Mouse (Mus musculus): ENCODE results near the gene Nfkbib. TPM values are rescaled to one million over a fixed set of nuclear protein-coding genes. Genes with fewer than 3 reads are reported as not detected.

The Nfkbib gene
- polyA plus RNA-seq, 1 experiment, result 37.9 TPM

DNA sequence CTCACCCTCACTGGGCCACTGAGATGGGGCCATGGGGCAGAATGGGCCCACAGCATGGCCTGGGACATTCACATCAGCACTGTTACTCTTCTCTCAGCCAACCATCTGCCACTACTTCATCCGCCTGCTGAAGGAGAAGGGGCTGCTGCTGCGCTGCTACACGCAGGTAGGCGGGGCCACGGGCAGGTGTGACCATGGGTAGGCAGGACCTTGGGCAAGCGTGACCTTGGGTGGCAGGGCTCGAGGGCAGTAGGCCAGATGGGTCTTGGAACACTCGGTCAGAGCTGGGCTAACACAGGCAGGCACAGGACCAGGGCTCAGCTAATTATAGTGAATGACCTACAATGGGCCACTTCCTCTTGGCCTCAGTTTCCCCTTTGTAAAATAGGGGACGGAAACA, 11.5 kb upstream of the Nfkbib start:
- TF ChIP-seq POLR2A (IDR thresholded peaks at IDR 0.05; ENCODE audit: low read depth, low read length) (no peak), CTCF (conservative IDR thresholded peaks at IDR 0.05; ENCODE audit: insufficient read depth, insufficient read length, low read depth, low read length) (no peak)
- WGBS, result 82% methylated on average over 9 of the region's 9 CpGs
- H3K36me3 ChIP-seq (ENCODE audit: control insufficient read depth, insufficient read depth, low read length), result no peaks in the 10 kb centered on the region
- no peak for DNase-seq
- H3K27ac ChIP-seq (ENCODE audit: insufficient read depth, low read depth, low read length), result no peak overlapping the region
- no peaks in the 10 kb centered on the region for H3K27me3 ChIP-seq (replicated peaks; ENCODE audit: control insufficient read depth, insufficient read depth, low read length)
- H3K4me3 ChIP-seq (ENCODE audit: insufficient read depth, low read depth, low read length), result no peak overlapping the region
- H3K4me1 ChIP-seq (ENCODE audit: control insufficient read depth, insufficient read depth, low read length), result no peaks in the 10 kb centered on the region

DNA sequence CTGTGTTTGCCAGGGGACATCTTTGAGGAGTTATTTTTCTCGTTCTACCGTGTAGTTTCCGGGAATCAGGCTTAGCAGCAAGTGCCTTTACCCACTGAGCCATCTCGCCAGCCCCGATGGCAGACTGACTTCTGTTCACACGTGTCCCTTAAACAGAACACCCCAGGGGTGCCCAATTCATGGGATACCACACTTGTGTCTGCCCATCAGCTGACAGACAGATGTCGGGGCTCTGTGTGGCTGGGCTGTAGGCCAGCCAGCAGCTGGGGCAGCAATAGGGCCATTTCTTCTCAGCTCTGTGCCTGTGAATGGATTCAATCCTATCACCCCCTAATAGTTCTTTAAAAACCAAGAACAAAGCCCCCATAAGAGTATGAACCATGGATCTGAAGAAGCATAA, 7.8 kb upstream of the Nfkbib start:
- 86% methylated on average over 7 of the region's 7 CpGs for WGBS
- Histone ChIP-seq H3K4me3 (ENCODE audit: insufficient read depth, low read depth, low read length) (no peak overlapping the region), H3K27me3 (replicated peaks; ENCODE audit: control insufficient read depth, insufficient read depth, low read length) (no peaks in the 10 kb centered on the region), H3K27ac (ENCODE audit: insufficient read depth, low read depth, low read length) (no peak overlapping the region), H3K36me3 (ENCODE audit: control insufficient read depth, insufficient read depth, low read length) (no peaks in the 10 kb centered on the region), H3K4me1 (ENCODE audit: control insufficient read depth, insufficient read depth, low read length) (no peaks in the 10 kb centered on the region)
- DNase-seq, result no peak
- TF ChIP-seq POLR2A (IDR thresholded peaks at IDR 0.05; ENCODE audit: low read depth, low read length), result no peak

DNA sequence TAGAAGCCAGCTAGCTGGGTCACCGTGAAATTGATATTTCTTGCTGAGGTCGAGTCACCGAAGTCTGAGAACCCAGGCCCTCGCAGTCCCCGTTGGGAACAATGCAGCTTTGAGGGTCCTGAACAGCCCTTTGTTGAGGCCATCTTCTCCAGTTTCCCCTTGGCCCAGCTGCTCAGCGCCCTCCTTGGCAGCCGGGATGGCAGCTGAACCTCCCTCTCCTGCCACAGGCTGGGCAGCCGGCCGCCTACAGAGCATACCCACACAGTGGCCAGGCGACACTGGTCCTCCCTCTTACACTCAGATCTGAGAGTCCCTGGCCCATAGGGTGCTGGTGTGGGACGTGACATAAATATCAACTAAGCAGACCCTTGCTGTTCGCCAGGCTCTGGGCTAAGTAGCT, 6.9 kb upstream of the Nfkbib start:
- Histone ChIP-seq H3K27ac (ENCODE audit: insufficient read depth, low read depth, low read length) (no peak overlapping the region), H3K4me1 (ENCODE audit: control insufficient read depth, insufficient read depth, low read length) (no peaks in the 10 kb centered on the region), H3K36me3 (ENCODE audit: control insufficient read depth, insufficient read depth, low read length) (no peaks in the 10 kb centered on the region), H3K27me3 (replicated peaks; ENCODE audit: control insufficient read depth, insufficient read depth, low read length) (no peaks in the 10 kb centered on the region), H3K4me3 (ENCODE audit: insufficient read depth, low read depth, low read length) (no peak overlapping the region)
- TF ChIP-seq POLR2A (IDR thresholded peaks at IDR 0.05; ENCODE audit: low read depth, low read length) (no peak), CTCF (conservative IDR thresholded peaks at IDR 0.05; ENCODE audit: insufficient read depth, insufficient read length, low read depth, low read length) (no peak)
- 78% methylated on average over 12 of the region's 12 CpGs for WGBS
- no peak for DNase-seq

GRCm38 (mm10) chr7:28773163-28773562, 5.9 kb upstream of the Nfkbib start:
- no peaks in the 10 kb centered on the region for H3K27me3 ChIP-seq (replicated peaks; ENCODE audit: control insufficient read depth, insufficient read depth, low read length)
- H3K36me3 ChIP-seq (ENCODE audit: control insufficient read depth, insufficient read depth, low read length), result no peaks in the 10 kb centered on the region
- H3K4me1 ChIP-seq (ENCODE audit: control insufficient read depth, insufficient read depth, low read length), result no peaks in the 10 kb centered on the region
- 56% methylated on average over 3 of the region's 3 CpGs for WGBS
- H3K27ac ChIP-seq (ENCODE audit: insufficient read depth, low read depth, low read length), result no peak overlapping the region
- TF ChIP-seq CTCF (conservative IDR thresholded peaks at IDR 0.05; ENCODE audit: insufficient read depth, insufficient read length, low read depth, low read length), result no peak
- no peak for TF ChIP-seq POLR2A (IDR thresholded peaks at IDR 0.05; ENCODE audit: low read depth, low read length)
- no peak overlapping the region for H3K4me3 ChIP-seq (ENCODE audit: insufficient read depth, low read depth, low read length)
- DNase-seq, result no peak

- H3K27me3 ChIP-seq (replicated peaks; ENCODE audit: control insufficient read depth, insufficient read depth, low read length), result no peaks in the 10 kb centered on the region
- no peaks in the 10 kb centered on the region for H3K36me3 ChIP-seq (ENCODE audit: control insufficient read depth, insufficient read depth, low read length)
- DNase-seq, result peak; percentile 27
- peaks cover 5% of the 10 kb centered on the region; the same call in 1 of the 2 replicates for H3K4me1 ChIP-seq (ENCODE audit: control insufficient read depth, insufficient read depth, low read length)
- no peak overlapping the region for H3K4me3 ChIP-seq (ENCODE audit: insufficient read depth, low read depth, low read length)
- 85% methylated on average over 11 of the region's 11 CpGs for WGBS
- no peak overlapping the region for H3K27ac ChIP-seq (ENCODE audit: insufficient read depth, low read depth, low read length)
- no peak for TF ChIP-seq CTCF (conservative IDR thresholded peaks at IDR 0.05; ENCODE audit: insufficient read depth, insufficient read length, low read depth, low read length)
- TF ChIP-seq POLR2A (IDR thresholded peaks at IDR 0.05; ENCODE audit: low read depth, low read length), result no peak
These were observed 4.6 kb upstream of the Nfkbib start for GRCm38 (mm10) chr7:28771867-28772266.

DNA sequence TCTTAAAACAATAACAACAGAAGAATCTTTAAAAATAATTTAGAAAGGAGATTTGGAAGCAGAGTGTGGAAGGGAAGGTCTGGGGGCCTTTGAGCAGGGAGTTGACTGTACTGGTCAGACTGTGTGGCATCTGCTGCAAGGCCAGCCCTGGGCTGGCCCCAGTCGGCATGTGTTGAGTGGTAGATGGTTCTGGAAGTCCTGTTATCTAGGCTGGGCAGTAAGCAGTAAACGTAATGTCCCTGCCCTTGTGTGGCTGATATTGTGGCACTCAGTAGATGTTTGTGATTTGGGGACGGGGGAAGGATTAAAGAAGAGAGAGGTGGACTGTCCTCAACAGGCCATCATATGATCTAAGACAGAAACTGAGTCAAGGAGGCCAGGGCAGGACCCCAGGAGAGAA, 3.0 kb upstream of the Nfkbib start:
- H3K27ac ChIP-seq (ENCODE audit: insufficient read depth, low read depth, low read length), result no peak overlapping the region
- no peak for TF ChIP-seq CTCF (conservative IDR thresholded peaks at IDR 0.05; ENCODE audit: insufficient read depth, insufficient read length, low read depth, low read length)
- TF ChIP-seq POLR2A (IDR thresholded peaks at IDR 0.05; ENCODE audit: low read depth, low read length), result no peak
- H3K4me1 ChIP-seq (ENCODE audit: control insufficient read depth, insufficient read depth, low read length), result peaks cover 10% of the 10 kb centered on the region; the same call in 1 of the 2 replicates
- DNase-seq, result no peak
- no peaks in the 10 kb centered on the region for H3K36me3 ChIP-seq (ENCODE audit: control insufficient read depth, insufficient read depth, low read length)
- no peak overlapping the region for H3K4me3 ChIP-seq (ENCODE audit: insufficient read depth, low read depth, low read length)
- no peaks in the 10 kb centered on the region for H3K27me3 ChIP-seq (replicated peaks; ENCODE audit: control insufficient read depth, insufficient read depth, low read length)
- 96% methylated on average over 3 of the region's 3 CpGs for WGBS

- TF ChIP-seq CTCF (conservative IDR thresholded peaks at IDR 0.05; ENCODE audit: insufficient read depth, insufficient read length, low read depth, low read length) (no peak), POLR2A (IDR thresholded peaks at IDR 0.05; ENCODE audit: low read depth, low read length) (no peak)
- Histone ChIP-seq H3K27me3 (replicated peaks; ENCODE audit: control insufficient read depth, insufficient read depth, low read length) (no peaks in the 10 kb centered on the region), H3K4me3 (ENCODE audit: insufficient read depth, low read depth, low read length) (no peak overlapping the region), H3K27ac (ENCODE audit: insufficient read depth, low read depth, low read length) (no peak overlapping the region), H3K36me3 (ENCODE audit: control insufficient read depth, insufficient read depth, low read length) (no peaks in the 10 kb centered on the region), H3K4me1 (ENCODE audit: control insufficient read depth, insufficient read depth, low read length) (peaks cover 10% of the 10 kb centered on the region; the same call in 1 of the 2 replicates)
- 95% methylated on average over 9 of the region's 9 CpGs for WGBS
- no peak for DNase-seq
These were observed 2.2 kb upstream of the Nfkbib start for GRCm38 (mm10) chr7:28769414-28769958.
